Mouse (Mus musculus) lung, embryonic 14.5 days (tissue): ENCODE data around the gene Mus81. TPM values are rescaled to one million over a fixed set of nuclear protein-coding genes. Genes with fewer than 3 reads are reported as not detected.
A peak's percentile ranks its signal among the peaks of the same experiment; 100 is the strongest.
"Not testable (repeated sequence)": the region's sequence is repeated elsewhere in the genome, so short reads cannot be mapped to it uniquely, and the experiment has no call there.

Experiments used
- ATAC-seq: fragments of 200-750 bp; cut with Nextera tagmentation; 2 replicates; pipeline ENCODE4 v1.8.0; 2017; ENCODE audit warnings: mild to moderate bottlenecking, moderate TSS enrichment, moderate library complexity; ENCODE audit not compliant: insufficient read depth
- DNase-seq: peaks from one replicate; pipeline ENCODE4 v3.0.0-alpha.2; 2015
- H3K27ac ChIP-seq: fragments of 300-500 bp; sonication (generic); 2 replicates; pipeline ENCODE4 v1.5.1; 2014; ENCODE audit warnings: low read depth, mild to moderate bottlenecking, moderate library complexity
- H3K27me3 ChIP-seq: fragments of 300-500 bp; sonication (generic); 2 replicates; pipeline ENCODE4 v1.6.1; 2014; ENCODE audit warnings: low read length, control low read depth; ENCODE audit not compliant: insufficient read depth
- H3K36me3 ChIP-seq: fragments of 300-500 bp; sonication (generic); 2 replicates; pipeline ENCODE4 v1.6.1; 2014; ENCODE audit warnings: control low read depth; ENCODE audit not compliant: insufficient read depth
- H3K4me1 ChIP-seq: fragments of 300-500 bp; sonication (generic); 2 replicates; pipeline ENCODE4 v1.6.1; 2014; ENCODE audit warnings: antibody characterized with exemption, control low read depth; ENCODE audit not compliant: insufficient read depth
- H3K4me2 ChIP-seq: fragments of 300-500 bp; sonication (generic); 2 replicates; pipeline ENCODE4 v1.6.1; 2014; ENCODE audit warnings: mild to moderate bottlenecking
- H3K4me3 ChIP-seq: fragments of 300-500 bp; sonication (generic); 2 replicates; pipeline ENCODE4 v1.5.1; 2014; ENCODE audit warnings: low read depth, low read length
- H3K9ac ChIP-seq: fragments of 300-500 bp; sonication (generic); 2 replicates; pipeline ENCODE4 v1.6.1; 2014
- H3K9me3 ChIP-seq: fragments of 300-500 bp; sonication (generic); 2 replicates; pipeline ENCODE4 v1.6.1; 2016; ENCODE audit warnings: low read depth, low read length, control low read depth
- CTCF ChIP-seq: IDR thresholded peaks from 2 replicates; pipeline ENCODE4 v1.5.1; 2016; ENCODE audit warnings: antibody characterized with exemption, low read depth
- WGBS: fragments of 180-500 bp; shearing (Covaris S2); extraction: QIAGEN DNeasy Blood & Tissue Kit; methylation state at CpG from one replicate; pipeline ENCODE4 v1.1.7; 2014; 5-methylcytosine and 5-hydroxymethylcytosine counted together
- polyA plus RNA-seq: library from polyadenylated mRNA; unstranded; fragments of >200 nt; fragmentation: Nextera tagmentation; extraction: Ambion mirVana; gene quantifications from 2 replicates; pipeline ENCODE4 v1.2.1, GENCODE M21; 2014

Gene Mus81
- polyA plus RNA-seq, 1 experiment from 2014 or later = 39.8 TPM

DNA sequence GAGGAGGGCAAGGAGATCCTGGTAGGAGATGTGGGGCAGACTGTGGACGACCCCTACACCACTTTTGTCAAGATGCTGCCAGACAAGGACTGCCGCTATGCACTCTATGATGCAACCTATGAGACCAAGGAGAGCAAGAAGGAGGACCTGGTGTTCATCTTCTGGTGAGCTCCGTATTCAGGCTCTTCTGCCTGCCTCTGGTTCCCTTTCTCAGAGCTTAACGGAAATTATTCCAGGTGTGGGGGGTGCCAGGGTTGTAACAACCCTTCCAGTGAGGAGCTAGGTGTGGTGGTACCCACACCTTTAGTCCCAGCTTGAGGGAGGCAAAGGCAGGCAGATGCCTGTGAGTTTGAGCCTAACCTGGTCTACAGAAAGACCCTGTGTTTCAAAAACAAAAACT, 4.4 kb upstream of the Mus81 start:
- no peak for DNase-seq
- Histone ChIP-seq H3K9ac (no peak overlapping the region), H3K9me3 (no peaks in the 10 kb centered on the region), H3K4me2 (no peak overlapping the region), H3K27ac (no peak overlapping the region), H3K4me1 (peaks cover 4% of the 10 kb centered on the region; the same call in 1 of the 2 replicates), H3K36me3 (peaks cover 58% of the 10 kb centered on the region), H3K4me3 (no peak overlapping the region), H3K27me3 (no peaks in the 10 kb centered on the region)
- WGBS = 76% methylated on average over 4 of the region's 4 CpGs
- no peak for TF ChIP-seq CTCF
- ATAC-seq = no peak

DNA sequence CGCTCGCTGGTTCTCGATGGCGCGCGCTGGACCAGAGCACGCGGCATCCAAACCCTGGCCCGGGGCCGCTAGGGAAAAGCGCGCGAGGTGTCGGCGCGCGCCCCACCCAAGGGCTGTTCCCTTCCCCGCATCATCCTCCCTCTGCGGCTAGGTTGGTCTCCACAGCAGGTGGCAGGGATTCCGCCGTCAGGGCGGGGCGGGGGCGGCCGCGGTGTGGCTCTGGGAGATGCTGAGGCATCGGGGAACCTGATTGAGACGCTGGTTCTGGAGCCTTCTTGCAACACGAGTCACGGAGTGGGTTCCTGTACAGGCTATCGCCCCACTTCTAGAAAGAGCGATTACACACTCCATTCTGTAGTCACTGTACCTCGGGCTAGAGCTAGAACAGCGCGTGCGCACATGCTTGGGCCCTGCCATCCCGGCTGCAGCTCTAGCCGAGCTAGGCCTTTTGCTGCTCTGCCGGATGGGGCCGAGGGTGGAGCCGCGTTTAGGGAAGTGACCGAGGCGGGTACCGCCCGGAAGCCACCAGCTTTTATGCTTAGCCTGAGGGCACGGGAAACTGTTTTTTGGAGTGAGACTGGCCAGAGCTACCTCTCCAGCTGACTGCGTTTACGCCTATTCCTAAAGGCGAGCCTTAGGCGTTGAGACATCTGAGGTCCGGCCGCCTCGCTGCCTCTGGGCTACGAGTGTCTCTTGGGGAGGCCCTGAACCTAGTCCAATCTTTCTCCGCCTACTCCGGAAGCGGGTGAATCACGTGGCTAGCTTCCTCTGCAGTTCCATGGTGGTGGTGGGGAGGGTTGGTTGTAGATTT, 2.9 kb upstream of the Mus81 start:
- H3K27ac ChIP-seq = peak overlapping the region; percentile 97
- H3K36me3 ChIP-seq = peaks cover 44% of the 10 kb centered on the region
- TF ChIP-seq CTCF = no peak
- no peaks in the 10 kb centered on the region for H3K9me3 ChIP-seq
- peak overlapping the region; percentile 87 for H3K4me2 ChIP-seq
- H3K4me1 ChIP-seq = peaks cover 7% of the 10 kb centered on the region; the same call in 1 of the 2 replicates
- whole genome bisulfite sequencing = under 1% methylated on average over 59 of the region's 59 CpGs
- H3K4me3 ChIP-seq = peak overlapping the region; percentile 99
- H3K27me3 ChIP-seq = no peaks in the 10 kb centered on the region
- H3K9ac ChIP-seq = peak overlapping the region; percentile 94
- ATAC-seq (peak; percentile 7), DNase-seq (peak; percentile 89)

DNA sequence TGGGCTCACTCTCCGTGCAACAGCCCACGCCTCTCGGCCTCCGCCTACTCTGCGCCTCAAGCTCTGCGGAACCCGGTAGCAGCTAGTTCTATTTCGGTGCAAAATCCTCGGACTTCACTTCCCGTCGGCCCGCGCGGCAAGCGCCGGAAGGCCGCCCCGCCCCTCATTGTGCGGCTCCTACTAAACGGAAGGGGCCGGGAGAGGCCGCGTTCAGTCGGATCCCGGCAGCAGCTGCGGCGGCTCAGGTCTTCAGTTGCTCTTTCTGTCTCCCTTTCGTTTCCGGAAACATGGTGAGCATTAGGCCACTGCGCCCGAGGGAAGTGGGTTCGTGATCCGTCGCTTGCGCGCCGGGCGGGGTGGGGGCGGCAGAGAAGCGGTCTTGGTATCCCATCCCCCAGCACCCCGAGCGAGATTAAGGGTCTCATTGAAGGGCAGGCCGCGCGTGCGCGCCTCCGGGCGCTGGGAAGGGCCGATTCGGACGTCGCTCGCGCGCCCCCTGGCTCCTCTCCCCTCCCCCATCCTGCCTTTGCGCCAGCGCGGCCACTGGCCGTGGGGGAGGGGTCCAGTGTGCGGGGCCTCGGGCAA, 2.2 kb upstream of the Mus81 start, which contains the start of gene Cfl1:
Cfl1 (plus strand) TSS at position 143 of the 585 bp plus-strand sequence.
- WGBS = under 1% methylated on average over 61 of the region's 62 CpGs
- peak within 1 kb of the TSS; percentile 99 for H3K4me3 ChIP-seq
- peaks cover 44% of the 10 kb centered on the region for H3K36me3 ChIP-seq
- H3K27me3 ChIP-seq = no peaks in the 10 kb centered on the region
- ATAC-seq = peak; percentile 44
- no peaks in the 10 kb centered on the region for H3K9me3 ChIP-seq
- 0 out of 2 replicates have a peak, but pooled peaks have one; percentile 3 for TF ChIP-seq CTCF
- peak; percentile 98 for DNase-seq
- H3K27ac ChIP-seq = peak within 1 kb of the TSS; percentile 97
- peak within 1 kb of the TSS; percentile 87 for H3K4me2 ChIP-seq
- peaks cover 8% of the 10 kb centered on the region; the same call in 1 of the 2 replicates for H3K4me1 ChIP-seq
- peak within 1 kb of the TSS; percentile 94 for H3K9ac ChIP-seq

DNA sequence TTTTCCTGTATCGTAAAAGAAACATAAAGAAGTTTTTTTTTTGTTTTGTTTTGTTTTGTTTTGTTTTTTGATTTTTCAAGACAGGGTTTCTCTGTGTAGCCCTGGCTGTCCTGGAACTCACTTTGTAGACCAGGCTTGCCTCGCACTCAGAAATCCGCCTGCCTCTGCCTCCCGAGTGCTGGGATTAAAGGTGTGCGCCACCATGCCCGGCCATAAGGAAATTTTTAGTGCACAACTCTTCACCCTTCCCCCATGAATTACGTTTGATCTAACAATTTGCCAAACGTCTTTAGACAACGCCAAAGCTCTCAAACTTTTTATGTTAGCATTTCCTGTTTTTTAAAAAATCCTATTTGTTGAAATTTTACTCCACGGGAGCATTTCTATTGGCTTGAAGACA, 1.5 kb upstream of the Mus81 start:
- Histone ChIP-seq H3K4me3 (peak overlapping the region; percentile 99; the same call in 1 of the 2 replicates), H3K4me2 (peak overlapping the region; percentile 87), H3K4me1 (peaks cover 12% of the 10 kb centered on the region; the same call in 1 of the 2 replicates), H3K27ac (peak overlapping the region; percentile 97), H3K36me3 (peaks cover 44% of the 10 kb centered on the region)
- not testable (repeated sequence) for ATAC-seq, H3K27me3 ChIP-seq, H3K9ac ChIP-seq, H3K9me3 ChIP-seq, DNase-seq
- WGBS = 40% methylated on average over 10 of the region's 10 CpGs

DNA sequence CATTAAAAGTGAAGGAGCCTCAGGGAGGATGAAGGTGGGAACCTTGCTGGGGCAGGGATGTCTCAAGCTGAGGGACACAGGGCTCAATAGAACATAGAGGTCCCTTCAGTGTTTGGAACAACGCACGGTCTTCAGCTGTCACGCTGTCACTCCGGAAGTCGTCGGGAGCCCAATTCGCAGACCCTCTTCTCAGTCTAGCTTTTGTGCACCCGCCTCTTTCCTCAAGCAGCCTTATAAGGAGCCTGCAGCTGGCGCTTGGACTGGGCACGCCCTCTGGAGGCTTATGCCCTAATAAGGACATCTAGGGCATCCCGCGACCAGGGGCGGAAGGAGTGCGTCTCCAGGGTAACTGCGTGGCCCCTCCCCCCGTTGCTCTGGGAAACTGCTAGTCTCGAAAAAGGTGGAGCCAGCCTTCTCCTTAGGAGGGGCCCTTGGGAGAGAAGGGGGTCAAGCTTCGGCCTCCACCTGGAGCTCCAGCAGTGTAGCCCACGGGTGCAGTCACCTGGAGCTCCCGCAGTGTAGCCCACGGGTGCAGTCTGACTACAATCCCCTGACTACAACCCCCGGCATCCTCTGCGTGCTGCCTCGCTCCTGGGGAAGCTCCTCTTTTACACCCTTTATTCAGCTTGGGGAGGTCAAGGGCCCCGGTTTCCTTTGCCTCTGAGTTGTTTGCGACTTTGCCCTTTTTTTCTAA, 823 bp upstream of the Mus81 start:
- H3K4me2 ChIP-seq = peak overlapping the region; percentile 87
- DNase-seq (peak; percentile 99), ATAC-seq (peak; percentile 86)
- H3K9ac ChIP-seq = peak overlapping the region; percentile 57
- H3K27me3 ChIP-seq = no peaks in the 10 kb centered on the region
- peaks cover 12% of the 10 kb centered on the region; the same call in 1 of the 2 replicates for H3K4me1 ChIP-seq
- H3K36me3 ChIP-seq = peaks cover 44% of the 10 kb centered on the region
- no peaks in the 10 kb centered on the region for H3K9me3 ChIP-seq
- WGBS = under 1% methylated on average over 26 of the region's 26 CpGs
- peak overlapping the region; percentile 97 for H3K27ac ChIP-seq
- peak overlapping the region; percentile 57 for H3K4me3 ChIP-seq
- peak; percentile 42 for TF ChIP-seq CTCF

DNA sequence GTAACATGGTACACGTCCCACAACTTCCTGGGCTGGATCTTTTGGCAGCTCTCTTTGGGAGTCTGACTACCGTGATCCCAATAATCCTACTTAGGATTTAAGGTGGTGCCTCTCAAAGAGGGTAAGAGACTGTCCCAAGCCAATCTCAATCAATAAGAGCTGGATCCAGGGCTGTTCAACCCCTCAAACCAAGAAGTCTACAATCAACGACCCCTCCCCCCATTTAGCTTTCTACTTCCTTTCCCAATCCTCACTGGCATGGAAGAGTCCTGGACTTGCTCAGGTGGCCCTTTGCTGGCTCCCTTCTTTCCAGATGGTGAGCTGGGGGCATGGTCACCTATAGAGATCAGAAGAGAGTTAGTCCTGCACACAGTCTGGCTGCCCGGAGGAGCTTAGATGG, 1.4 kb downstream of the Mus81 start:
- H3K27me3 ChIP-seq = no peaks in the 10 kb centered on the region
- no peaks in the 10 kb centered on the region for H3K9me3 ChIP-seq
- H3K27ac ChIP-seq = no peak overlapping the region; the same call in 1 of the 2 replicates
- peak overlapping the region; percentile 64; the same call in 1 of the 2 replicates for H3K9ac ChIP-seq
- DNase-seq (no peak), ATAC-seq (no peak)
- no peak for TF ChIP-seq CTCF
- WGBS = 81% methylated on average over 4 of the region's 4 CpGs
- peaks cover 8% of the 10 kb centered on the region; the same call in 1 of the 2 replicates for H3K4me1 ChIP-seq
- peak overlapping the region; percentile 87 for H3K4me2 ChIP-seq
- peak overlapping the region; percentile 57 for H3K4me3 ChIP-seq
- peaks cover 44% of the 10 kb centered on the region for H3K36me3 ChIP-seq
